Mouse (Mus musculus) urinary bladder, adult 2 months (tissue): Measurements from ENCODE around the gene Rpl10-ps3. TPM values are rescaled to one million over a fixed set of nuclear protein-coding genes. Genes with fewer than 3 reads are reported as not detected.

Experiments
- DNase-seq: peaks from one replicate; pipeline ENCODE4 v3.0.0; 2022; ENCODE audit warnings: low spot score
- polyA plus RNA-seq: library from polyadenylated mRNA; depleted of rRNA; stranded (reverse); fragments of >200 nt; gene quantifications from 2 replicates; pipeline ENCODE4 v1.2.3, GENCODE M21; 2012; rRNA removed

Gene Rpl10-ps3
- polyA plus RNA-seq: 323 and 341 TPM in 2 replicates

DNA sequence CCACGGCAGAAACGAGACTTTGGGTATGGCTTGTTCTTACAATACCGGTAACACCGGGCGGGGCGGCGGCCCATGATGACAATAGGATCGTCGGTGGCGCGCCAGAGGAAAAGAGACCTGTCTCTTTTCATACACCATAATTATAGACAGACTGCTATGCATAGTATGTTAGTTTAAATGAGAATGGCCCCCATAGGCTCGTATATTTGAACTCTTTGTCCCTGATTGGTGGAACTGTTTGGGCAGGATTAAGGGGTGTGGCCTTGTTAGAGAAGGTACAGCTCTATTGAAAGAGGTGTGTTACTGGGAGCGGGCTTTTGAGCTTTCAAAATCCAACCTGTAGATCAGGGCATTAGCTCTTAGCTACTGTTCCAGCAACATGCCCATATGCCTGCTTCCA is at the start of gene Rpl10-ps3:
Gene Rpl10-ps3, minus strand, starts transcription at position 101 of the 400 bp plus-strand sequence.
- no peak for DNase-seq

DNA sequence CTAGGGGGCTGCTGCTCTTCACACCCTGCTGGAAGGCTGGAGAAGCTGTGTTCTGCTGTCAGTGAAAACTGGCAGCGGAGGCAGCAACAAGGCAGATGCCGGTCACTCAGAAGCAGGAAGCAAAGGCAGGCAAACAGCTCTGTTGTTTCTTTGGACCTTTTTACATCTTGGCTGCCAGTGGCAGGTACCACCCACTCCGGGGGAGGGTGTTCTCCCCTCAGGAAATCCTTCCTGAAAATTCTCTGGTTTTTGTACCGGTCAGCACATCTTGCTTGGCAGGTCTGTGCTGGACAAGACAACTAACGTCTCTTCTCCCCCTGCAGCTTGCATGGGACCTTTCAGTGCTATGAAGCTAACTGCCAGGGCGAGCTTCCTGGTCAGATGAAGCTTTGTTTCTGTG is 30.8 kb upstream of the Rpl10-ps3 start:
- no peak for DNase-seq

GRCm38 (mm10) chr9:50374666-50375065 is 29.9 kb upstream of the Rpl10-ps3 start:
- DNase-seq: no peak

DNA sequence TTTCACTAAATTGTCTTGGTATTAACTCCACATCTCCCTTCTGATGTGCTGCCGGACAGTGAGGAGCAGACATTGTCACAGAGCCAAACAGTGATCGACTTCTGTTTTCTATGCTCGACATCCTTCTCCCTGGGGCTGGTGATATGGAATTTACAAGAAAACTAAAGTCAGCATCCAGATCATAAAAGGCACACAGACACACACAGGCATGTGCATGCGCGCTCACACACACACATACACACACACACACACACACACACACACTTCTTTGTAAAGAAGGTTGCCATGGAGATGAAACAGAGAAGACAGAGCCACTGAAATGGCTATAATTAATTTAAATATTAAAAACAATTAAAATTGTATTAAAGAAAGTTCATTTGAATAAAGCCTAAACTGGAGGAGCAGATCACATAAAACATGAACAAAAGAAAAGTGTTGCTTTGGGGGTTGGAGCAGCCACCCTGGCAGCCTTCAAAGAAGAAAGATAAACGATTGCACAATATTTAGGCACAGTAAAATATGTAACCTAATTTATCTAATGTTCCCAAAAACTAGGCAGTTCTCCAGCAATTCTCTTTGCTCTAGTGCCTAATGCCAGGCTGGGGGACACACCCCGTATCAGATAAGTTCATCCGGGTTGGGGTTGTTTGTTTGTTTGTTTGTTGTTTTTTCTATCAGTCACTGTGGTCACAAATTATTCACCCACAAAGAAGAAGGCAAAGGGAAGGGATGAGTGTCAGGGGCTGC is 24.0 kb upstream of the Rpl10-ps3 start:
- no peak for DNase-seq

- no peak for DNase-seq
Observed at GRCm38 (mm10) chr9:50365059-50365780, 20.5 kb upstream of the Rpl10-ps3 start.

- DNase-seq: no peak
Observed at GRCm38 (mm10) chr9:50363962-50364361, 19.2 kb upstream of the Rpl10-ps3 start.

- no peak for DNase-seq
Observed at GRCm38 (mm10) chr9:50363259-50363658, 18.5 kb upstream of the Rpl10-ps3 start.

DNA sequence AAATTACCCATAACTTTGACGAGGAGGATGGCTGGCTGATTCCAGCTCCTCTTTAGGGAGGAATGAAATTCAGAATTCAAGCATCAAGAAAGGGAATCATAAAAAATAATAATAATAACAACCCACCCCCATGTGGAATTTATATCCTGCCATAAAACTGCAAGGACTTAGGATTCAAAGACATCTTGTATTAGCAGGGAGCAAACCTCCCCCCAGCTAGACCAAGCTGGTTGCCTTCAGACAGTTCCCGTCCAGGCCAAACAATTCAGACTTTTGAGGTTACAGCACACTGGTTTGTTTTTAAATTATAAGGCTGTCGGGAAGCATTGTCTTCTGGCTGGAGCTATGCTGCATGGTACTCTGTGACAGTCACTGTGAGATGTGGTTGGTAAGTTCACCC is 17.8 kb upstream of the Rpl10-ps3 start:
- no peak for DNase-seq

DNA sequence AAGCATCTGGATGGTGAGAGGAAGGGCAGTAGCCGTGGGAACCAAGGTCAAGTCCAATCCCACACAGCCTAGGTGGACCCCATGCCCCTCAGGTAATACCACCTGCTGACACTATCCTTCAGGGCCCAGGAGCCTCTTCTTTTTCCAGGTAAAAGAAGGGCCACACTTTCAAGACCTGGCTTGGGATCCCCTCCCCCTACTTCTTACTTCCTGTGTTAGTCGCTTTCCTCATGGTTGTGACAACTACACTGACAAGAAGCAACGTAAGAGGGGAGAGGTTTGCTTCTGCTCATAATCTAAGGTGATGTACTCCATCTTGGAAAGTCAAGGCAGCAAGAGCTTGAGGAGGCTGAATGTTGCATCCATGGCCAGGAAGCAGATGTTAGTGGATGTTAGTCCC is 15.6 kb upstream of the Rpl10-ps3 start:
- no peak for DNase-seq

DNA sequence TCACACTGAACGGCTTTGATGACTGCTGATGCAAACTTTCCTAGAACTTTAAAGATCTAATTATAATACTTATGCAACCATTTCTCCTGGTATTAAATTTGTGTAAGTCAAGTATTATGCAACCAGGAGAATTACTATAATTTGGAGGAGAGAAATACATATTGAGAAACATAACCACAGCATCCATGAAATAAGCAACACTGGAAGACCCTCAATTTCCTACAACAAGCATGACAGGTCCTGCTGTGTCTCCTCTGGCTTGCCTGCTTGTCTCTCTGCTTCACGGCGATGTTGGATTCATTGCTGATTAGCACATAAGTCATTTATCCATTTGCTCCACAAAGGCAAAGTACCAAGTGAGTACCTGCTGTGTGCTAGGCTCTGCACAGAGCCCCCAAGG is 12.6 kb upstream of the Rpl10-ps3 start:
- DNase-seq: no peak

DNA sequence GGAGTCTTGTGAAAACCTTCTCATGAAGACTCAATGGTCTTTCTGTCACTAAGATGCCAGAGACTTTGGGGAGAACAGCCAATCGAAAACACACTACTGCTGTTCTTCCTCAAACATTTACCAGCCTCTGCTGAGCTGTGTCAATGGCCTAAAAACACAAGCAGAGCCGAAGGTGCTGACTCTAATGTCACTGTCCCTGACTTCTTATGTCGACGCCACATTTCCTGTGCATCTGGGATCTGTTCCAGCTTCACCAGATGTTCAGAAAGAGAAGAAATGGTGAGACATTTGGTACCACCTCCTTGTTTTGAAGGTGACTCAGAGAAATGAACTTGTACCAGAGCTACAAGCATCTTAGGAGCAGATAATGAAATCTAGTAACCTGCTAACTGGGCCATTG is 7.0 kb upstream of the Rpl10-ps3 start:
- no peak for DNase-seq

- no peak for DNase-seq
Observed at GRCm38 (mm10) chr9:50350571-50350970, 5.8 kb upstream of the Rpl10-ps3 start.

GRCm38 (mm10) chr9:50349156-50349555 is 4.4 kb upstream of the Rpl10-ps3 start:
- no peak for DNase-seq

GRCm38 (mm10) chr9:50348256-50348655 is 3.5 kb upstream of the Rpl10-ps3 start:
- DNase-seq: no peak

GRCm38 (mm10) chr9:50335539-50336325 is 9.0 kb downstream of the Rpl10-ps3 start:
- DNase-seq: no peak

DNA sequence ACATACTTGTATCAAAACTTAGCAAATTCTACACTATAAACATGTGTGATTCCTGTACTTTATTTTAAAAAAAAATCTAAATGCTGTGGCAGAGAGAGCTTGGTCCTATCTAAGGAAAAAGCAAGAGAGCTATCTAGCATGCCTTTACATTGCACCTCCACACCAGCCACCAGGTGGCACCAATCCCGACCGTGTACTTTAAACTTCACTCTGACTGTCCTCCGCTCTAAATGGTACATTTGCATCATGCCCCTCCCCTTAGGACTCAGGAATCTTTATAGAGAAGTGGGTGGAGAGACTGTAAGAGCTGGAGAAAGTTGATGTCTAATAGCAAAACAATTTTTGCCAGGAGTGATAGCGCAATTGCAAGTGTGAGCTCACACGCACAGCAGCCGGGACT is 11.4 kb downstream of the Rpl10-ps3 start:
- no peak for DNase-seq

DNA sequence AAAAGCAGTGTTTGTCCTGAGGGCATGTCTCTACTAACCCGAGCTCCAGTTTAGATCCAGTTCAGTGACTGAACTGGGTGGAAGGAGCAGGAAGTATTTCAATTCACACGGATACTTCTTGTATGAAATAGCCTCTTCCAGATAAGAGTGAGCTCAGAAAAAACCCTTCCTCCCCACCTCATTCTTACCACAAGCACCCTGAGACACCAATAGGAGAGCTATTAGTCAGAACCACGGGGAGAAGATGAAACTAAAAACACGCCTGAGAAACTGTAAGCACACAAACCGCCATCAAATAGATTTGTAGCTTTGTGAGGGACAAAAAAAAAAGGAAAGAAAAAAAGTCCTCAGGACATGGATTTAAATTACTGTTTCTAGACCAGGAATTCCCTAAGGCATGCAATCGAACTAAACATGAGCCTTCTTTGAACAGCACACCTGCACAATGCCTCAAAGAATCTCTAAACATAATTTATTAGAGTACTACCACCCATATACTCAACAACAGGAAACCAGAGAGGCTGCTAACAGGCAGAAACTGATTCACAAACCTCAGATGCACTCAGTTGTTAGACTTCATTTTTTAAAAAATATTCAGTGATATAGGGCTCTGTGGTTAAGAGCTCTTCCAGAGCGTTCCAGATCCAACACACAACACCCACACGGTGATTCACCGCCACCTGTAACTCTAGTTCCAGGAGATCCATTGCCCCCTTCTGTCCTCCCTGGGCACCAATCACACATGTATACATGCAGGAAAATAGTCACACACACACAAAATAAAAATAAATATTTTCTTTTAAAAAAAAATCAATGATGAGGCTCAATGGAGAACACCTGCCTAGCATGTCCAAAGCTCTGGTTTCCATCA is 20.2 kb downstream of the Rpl10-ps3 start:
- DNase-seq: no peak

- DNase-seq: no peak
Observed at GRCm38 (mm10) chr9:50320729-50321128, 24.0 kb downstream of the Rpl10-ps3 start.

- no peak for DNase-seq
Observed at GRCm38 (mm10) chr9:50319506-50319905, 25.3 kb downstream of the Rpl10-ps3 start.

DNA sequence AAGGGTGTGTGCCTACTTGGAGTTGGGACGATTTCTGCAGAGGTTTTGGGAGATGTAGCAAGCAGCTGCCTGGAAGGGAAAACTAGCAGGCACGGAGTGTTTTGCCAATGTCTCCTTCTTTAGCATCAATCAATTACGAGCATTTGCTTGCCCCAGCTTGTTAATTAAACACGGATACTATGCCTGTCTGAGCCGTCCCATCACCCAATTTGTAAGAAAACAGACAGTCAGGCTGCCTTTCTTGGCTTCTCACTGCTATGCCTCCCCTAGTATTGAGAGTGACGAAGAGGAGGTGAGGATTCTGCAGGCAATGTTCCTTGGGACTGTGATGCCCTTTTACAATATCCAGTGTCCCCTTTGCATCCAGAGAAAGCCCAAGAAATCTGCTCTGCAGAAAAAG is 27.5 kb downstream of the Rpl10-ps3 start:
- no peak for DNase-seq

DNA sequence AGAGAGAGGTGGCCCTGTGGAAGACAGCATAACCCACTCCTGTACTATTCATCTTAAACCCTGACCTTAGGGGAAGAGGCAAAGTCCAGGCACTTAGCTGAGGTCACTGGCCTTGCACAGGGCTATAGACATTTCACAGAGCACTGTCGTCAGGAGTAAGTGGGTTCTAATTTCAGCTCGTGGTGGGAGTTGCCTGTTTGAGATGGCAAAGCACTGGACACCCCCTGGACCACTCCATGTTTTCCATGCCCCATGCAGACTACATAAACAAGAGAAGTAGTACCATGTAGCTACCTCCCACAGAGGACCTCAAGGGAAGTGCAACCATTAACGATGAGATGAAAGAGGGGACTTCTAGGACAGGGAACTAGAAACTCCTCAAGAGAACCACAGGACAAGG is 29.1 kb downstream of the Rpl10-ps3 start:
- no peak for DNase-seq
